Mouse (Mus musculus): ENCODE measurements around the gene Lpcat3.

GRCm38 (mm10) chr6:124732476-124733370 is 69.9 kb downstream of the Lpcat3 start:
- TF ChIP-seq CTCF (IDR thresholded peaks at IDR 0.05; ENCODE audit: low read depth) (no peak), EP300 (IDR thresholded peaks at IDR 0.05; ENCODE audit: low read depth) (no peak)
